Mouse (Mus musculus) heart, embryonic 14.5 days (tissue): ENCODE measurements around the gene Tmem116. TPM values are rescaled to one million over a fixed set of nuclear protein-coding genes. Genes with fewer than 3 reads are reported as not detected.

Experiments used
- ATAC-seq: fragments of 200-750 bp; cut with Nextera tagmentation; 2 replicates; pipeline ENCODE4 v1.8.0; 2017; ENCODE audit warnings: low read depth, moderate TSS enrichment; ENCODE audit not compliant: insufficient number of reproducible peaks, insufficient read depth, low FRiP score
- H3K27ac ChIP-seq, 2 experiments: fragments of 200-500 bp in 1 of 2; fragments of 300-500 bp in 1 of 2; sonication (generic) in 1 of 2; replicated peaks in 1 of 2; 2 replicates each; pipeline ENCODE4 v1.5.1; 2012 to 2014; ENCODE audit warnings: low read depth in 2 of 2, low read length in 2 of 2, control low read depth in 1 of 2, mild to moderate bottlenecking in 1 of 2, mixed read lengths in 1 of 2; ENCODE audit not compliant: control insufficient read depth in 1 of 2, insufficient read depth in 1 of 2
- H3K27me3 ChIP-seq: fragments of 300-500 bp; sonication (generic); 2 replicates; pipeline ENCODE4 v1.6.1; 2014; ENCODE audit warnings: mild to moderate bottlenecking, low read length, control low read depth; ENCODE audit not compliant: control insufficient read depth, insufficient read depth
- H3K36me3 ChIP-seq: fragments of 300-500 bp; sonication (generic); 2 replicates; pipeline ENCODE4 v1.6.1; 2014; ENCODE audit warnings: mild to moderate bottlenecking, control low read depth, low read length, mixed read lengths; ENCODE audit not compliant: control insufficient read depth, insufficient read depth
- H3K4me1 ChIP-seq, 2 experiments: fragments of 200-500 bp in 1 of 2; fragments of 300-500 bp in 1 of 2; sonication (generic) in 1 of 2; 2 replicates each; pipeline ENCODE4 v1.6.1; 2012 to 2014; ENCODE audit warnings: low read length in 2 of 2, control low read depth in 1 of 2, mixed read lengths in 1 of 2; ENCODE audit not compliant: control insufficient read depth in 2 of 2, insufficient read depth in 2 of 2
- H3K4me2 ChIP-seq: fragments of 300-500 bp; sonication (generic); 2 replicates; pipeline ENCODE4 v1.6.1; 2014; ENCODE audit warnings: mild to moderate bottlenecking, low read length
- H3K4me3 ChIP-seq, 2 experiments: fragments of 200-500 bp in 1 of 2; fragments of 300-500 bp in 1 of 2; sonication (generic) in 1 of 2; 2 replicates each; pipeline ENCODE4 v1.5.1; 2012 to 2014; ENCODE audit warnings: low read length in 2 of 2, mild to moderate bottlenecking in 2 of 2, control low read depth in 1 of 2, low read depth in 1 of 2, moderate library complexity in 1 of 2; ENCODE audit not compliant: control insufficient read depth in 1 of 2, insufficient read depth in 1 of 2
- H3K9ac ChIP-seq: fragments of 300-500 bp; sonication (generic); 2 replicates; pipeline ENCODE4 v1.6.1; 2014; ENCODE audit warnings: mild to moderate bottlenecking, low read length
- H3K9me3 ChIP-seq: fragments of 300-500 bp; sonication (generic); 2 replicates; pipeline ENCODE4 v1.6.1; 2016; ENCODE audit warnings: low read length, control low read depth; ENCODE audit not compliant: control insufficient read depth
- WGBS: fragments of 180-500 bp; shearing (Covaris S2); extraction: QIAGEN DNeasy Blood & Tissue Kit; methylation state at CpG from one replicate; pipeline ENCODE4 v1.1.7; 2014; 5-methylcytosine and 5-hydroxymethylcytosine counted together
- polyA plus RNA-seq: library from polyadenylated mRNA; unstranded; fragments of >200 nt; fragmentation: Nextera tagmentation; extraction: Ambion mirVana; gene quantifications from 2 replicates; pipeline ENCODE4 v1.2.1, GENCODE M21; 2014

Gene Tmem116
- polyA plus RNA-seq, result 4.2 TPM in 2 replicates

GRCm38 (mm10) chr5:121451644-121452025 lies at the start of gene Tmem116:
TSS of gene Tmem116 (plus strand) at chr5:121451893.
- Histone ChIP-seq H3K27ac (peak within 1 kb of the TSS; percentile 89 to 98), H3K36me3 (peaks cover 35% of the 10 kb centered on the region), H3K4me3 (peak within 1 kb of the TSS; percentile 72 to 91), H3K27me3 (no peaks in the 10 kb centered on the region), H3K9me3 (no peaks in the 10 kb centered on the region), H3K9ac (peak within 1 kb of the TSS; percentile 98), H3K4me1 (peaks cover 20 to 25% of the 10 kb centered on the region in 2 experiments), H3K4me2 (peak within 1 kb of the TSS; percentile 87)
- 0% methylated on average over 17 of the region's 17 CpGs for WGBS
- no peak for ATAC-seq

DNA sequence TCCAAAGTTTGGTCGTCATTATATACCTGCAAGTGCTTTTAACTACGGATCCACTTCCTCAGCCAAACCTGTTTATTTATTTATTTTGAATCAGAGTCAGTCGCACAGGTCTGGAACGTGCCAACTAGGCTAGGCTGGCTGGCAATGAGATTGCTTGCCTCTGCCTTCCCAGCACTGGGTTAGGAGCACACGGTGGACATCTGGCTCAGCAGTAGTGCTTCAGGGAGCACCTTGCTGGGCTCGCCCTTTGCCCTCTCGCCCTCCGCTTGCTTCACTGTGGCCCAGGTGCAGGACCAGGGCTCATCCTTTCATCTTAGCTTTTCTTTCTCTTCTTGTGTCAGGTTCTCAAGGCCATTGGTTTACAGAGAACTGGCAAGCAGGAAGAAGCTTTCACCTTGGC lies 43.8 kb upstream of the Tmem116 start:
- no peak for ATAC-seq
- Histone ChIP-seq H3K9ac (no peak overlapping the region), H3K27ac (no peak overlapping the region), H3K27me3 (no peaks in the 10 kb centered on the region), H3K36me3 (peaks cover 61% of the 10 kb centered on the region), H3K4me3 (no peak overlapping the region), H3K9me3 (no peaks in the 10 kb centered on the region), H3K4me1 (peaks cover 2 to 4% of the 10 kb centered on the region in 2 experiments; a peak in 2 of 4 replicates), H3K4me2 (no peak overlapping the region)
- WGBS, result 88% methylated on average over 8 of the region's 8 CpGs

GRCm38 (mm10) chr5:121410975-121411374 lies 40.7 kb upstream of the Tmem116 start:
- no peak for ATAC-seq
- H3K4me1 ChIP-seq, result no peaks in the 10 kb centered on the region
- H3K27me3 ChIP-seq, result no peaks in the 10 kb centered on the region
- WGBS, result 87% methylated on average over 4 of the region's 4 CpGs
- H3K4me2 ChIP-seq, result no peak overlapping the region
- H3K4me3 ChIP-seq, result no peak overlapping the region
- H3K27ac ChIP-seq, result no peak overlapping the region
- H3K9ac ChIP-seq, result no peak overlapping the region
- H3K9me3 ChIP-seq, result no peaks in the 10 kb centered on the region
- peaks cover 91% of the 10 kb centered on the region for H3K36me3 ChIP-seq

DNA sequence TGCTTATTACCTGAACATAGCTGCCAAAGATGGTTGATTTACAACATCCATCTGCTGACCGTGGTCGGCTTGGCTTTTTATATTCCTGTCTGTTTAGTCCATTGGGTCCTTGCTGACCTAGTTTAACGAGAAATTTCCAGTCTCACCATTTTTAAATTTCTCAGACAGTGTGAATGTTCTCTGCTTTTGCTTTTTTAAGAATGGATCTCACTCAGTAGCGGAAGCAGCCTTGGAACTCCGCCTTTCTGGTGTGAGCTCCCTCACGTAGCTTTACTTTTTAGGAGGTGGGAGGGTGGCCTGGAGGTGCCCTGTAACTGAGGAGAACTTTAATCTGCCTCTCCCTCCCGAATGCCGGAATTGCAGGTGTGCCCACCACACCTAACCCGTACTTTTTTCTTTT lies 31.0 kb upstream of the Tmem116 start:
- Histone ChIP-seq H3K27me3 (no peaks in the 10 kb centered on the region), H3K9ac (no peak overlapping the region), H3K36me3 (peaks cover 97% of the 10 kb centered on the region), H3K4me2 (no peak overlapping the region), H3K9me3 (no peaks in the 10 kb centered on the region), H3K27ac (no peak overlapping the region), H3K4me3 (no peak overlapping the region), H3K4me1 (no peaks in the 10 kb centered on the region; a peak in 1 of 4 replicates)
- WGBS, result 92% methylated on average over 9 of the region's 9 CpGs
- ATAC-seq, result no peak

DNA sequence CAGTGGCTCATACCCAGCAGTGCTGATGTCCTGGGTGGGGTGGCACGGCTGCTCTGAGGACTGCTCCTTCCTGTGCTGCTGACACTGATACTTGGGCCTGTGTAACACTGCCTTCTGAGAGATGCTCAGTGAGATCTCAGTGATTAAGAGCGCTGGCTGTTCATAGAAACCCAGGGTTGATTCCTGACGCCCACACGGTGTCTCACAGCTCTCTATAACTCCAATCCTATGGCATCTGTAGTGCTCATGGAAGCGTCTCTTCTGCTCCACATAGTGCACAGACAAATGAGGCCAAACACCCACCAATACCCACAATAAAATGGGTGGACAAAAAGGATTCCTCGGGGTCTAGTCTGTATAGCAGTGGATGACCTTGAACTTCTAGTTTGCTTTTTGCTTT lies 28.9 kb upstream of the Tmem116 start:
- Histone ChIP-seq H3K4me1 (no peaks in the 10 kb centered on the region; a peak in 1 of 4 replicates), H3K4me3 (no peak overlapping the region), H3K36me3 (peaks cover 97% of the 10 kb centered on the region), H3K9me3 (no peaks in the 10 kb centered on the region), H3K27me3 (no peaks in the 10 kb centered on the region), H3K27ac (no peak overlapping the region), H3K4me2 (no peak overlapping the region), H3K9ac (no peak overlapping the region)
- no peak for ATAC-seq
- WGBS, result 95% methylated on average over 6 of the region's 6 CpGs

GRCm38 (mm10) chr5:121423297-121423696 lies 28.4 kb upstream of the Tmem116 start:
- Histone ChIP-seq H3K27me3 (no peaks in the 10 kb centered on the region), H3K9me3 (no peaks in the 10 kb centered on the region), H3K4me1 (no peaks in the 10 kb centered on the region; a peak in 1 of 4 replicates), H3K27ac (no peak overlapping the region), H3K9ac (no peak overlapping the region), H3K36me3 (peaks cover 97% of the 10 kb centered on the region), H3K4me3 (no peak overlapping the region), H3K4me2 (no peak overlapping the region)
- no peak for ATAC-seq
- 83% methylated on average over 10 of the region's 10 CpGs for WGBS

- Histone ChIP-seq H3K9me3 (no peaks in the 10 kb centered on the region), H3K9ac (no peak overlapping the region), H3K27me3 (no peaks in the 10 kb centered on the region), H3K4me3 (no peak overlapping the region), H3K4me1 (no peaks in the 10 kb centered on the region), H3K36me3 (peaks cover 100% of the 10 kb centered on the region), H3K4me2 (no peak overlapping the region), H3K27ac (no peak overlapping the region)
- WGBS, result 87% methylated on average over 3 of the region's 3 CpGs
- ATAC-seq, result no peak
Measured at GRCm38 (mm10) chr5:121428954-121429353, 22.7 kb upstream of the Tmem116 start.

DNA sequence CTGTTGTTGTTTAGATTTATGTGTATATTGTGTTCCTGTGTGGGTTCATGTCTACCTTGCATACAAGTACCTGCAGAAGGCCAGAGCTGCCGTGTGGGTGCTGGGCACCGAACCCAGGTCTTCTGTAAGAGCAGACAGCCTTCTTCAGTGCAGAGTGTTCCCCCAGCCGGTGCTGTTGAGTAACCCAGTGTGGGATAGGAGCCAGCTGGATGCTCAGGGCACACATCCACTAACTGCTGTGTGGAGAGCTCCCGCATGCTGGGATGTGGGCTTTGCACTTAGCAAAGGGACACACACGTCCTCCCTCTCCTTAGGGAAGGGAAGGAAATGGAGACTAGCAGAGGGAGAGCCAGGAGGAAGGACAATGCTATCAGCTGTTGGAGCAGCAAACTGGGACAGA lies 13.6 kb upstream of the Tmem116 start:
- Histone ChIP-seq H3K27ac (no peak overlapping the region), H3K4me1 (no peaks in the 10 kb centered on the region), H3K9ac (no peak overlapping the region), H3K4me2 (no peak overlapping the region), H3K36me3 (peaks cover 98% of the 10 kb centered on the region), H3K27me3 (no peaks in the 10 kb centered on the region), H3K4me3 (no peak overlapping the region), H3K9me3 (no peaks in the 10 kb centered on the region)
- no peak for ATAC-seq
- WGBS, result 81% methylated on average over 5 of the region's 5 CpGs
